Mouse (Mus musculus) thymus, postnatal 4 days (tissue): ENCODE data around the gene Gpa33.
"Not testable (repeated sequence)": the region's sequence is repeated elsewhere in the genome, so short reads cannot be mapped to it uniquely, and the experiment has no call there.

Experiments used
- DNase-seq: peaks from one replicate; pipeline ENCODE4 v3.0.0; 2021

The Gpa33 gene

DNA sequence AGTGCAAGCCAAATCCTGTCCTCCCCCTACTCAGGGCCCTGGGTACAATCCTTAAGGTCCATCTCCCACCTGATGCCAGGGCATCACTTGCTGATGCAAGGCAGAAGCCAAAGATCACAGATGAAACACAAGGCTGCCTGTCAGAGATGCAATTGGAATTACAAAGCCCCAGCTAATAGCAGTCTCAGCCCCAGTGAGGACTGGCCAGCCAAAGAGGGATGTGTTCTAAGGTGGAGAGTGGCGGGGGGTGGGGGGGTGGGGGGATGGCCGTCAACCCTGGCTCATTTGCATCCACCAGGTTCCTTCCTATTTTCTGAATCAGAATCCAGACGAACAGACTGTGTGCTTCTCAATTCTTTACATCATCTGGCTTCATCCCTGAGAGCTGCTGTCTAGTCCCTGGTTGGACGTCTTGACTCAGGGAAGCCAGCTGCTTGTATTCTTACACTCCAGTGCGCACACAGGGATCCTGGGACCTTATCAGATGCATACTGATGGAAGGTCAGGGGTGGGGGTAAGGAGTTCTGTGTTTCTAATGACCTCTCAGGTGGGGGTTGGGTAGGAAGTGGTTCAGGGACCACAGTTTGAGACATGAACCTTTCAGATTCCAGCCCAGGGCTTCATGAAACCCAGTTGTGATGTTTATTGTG, 5.2 kb downstream of the Gpa33 start:
- DNase-seq = no peak

DNA sequence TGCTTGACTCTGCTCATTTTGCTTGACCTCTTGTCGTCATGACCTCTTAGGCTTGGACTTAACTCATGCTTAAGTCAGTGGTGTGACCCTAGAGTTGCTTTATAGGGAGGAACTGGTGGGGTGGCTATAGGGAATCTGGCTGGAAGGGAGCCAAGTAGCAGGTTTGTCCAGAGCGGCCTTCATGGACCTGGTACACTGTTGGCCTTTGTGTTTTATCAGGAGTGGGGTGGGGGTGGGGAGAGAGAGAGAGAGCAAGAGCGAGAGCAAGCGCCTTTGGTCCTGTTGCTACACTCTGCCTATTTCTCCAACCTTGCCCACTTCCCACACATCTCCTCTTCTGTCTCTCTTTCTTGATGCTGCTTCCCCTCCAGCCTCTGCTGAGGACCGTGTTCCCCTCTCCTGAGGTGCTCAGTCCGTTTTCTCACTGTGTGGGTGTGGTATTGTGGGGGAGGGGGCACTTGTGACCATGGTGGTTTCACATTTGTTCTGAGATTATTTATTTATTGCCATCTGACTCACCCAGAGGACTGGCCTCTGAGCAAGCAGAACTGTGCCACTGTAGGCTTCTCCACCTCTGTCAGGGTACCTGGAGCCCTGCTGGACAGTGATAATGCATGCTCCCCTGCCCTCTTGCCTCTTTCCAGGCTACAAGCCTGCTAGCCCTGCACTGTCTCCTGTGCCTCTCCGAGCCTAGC, 7.4 kb downstream of the Gpa33 start:
- no peak for DNase-seq

DNA sequence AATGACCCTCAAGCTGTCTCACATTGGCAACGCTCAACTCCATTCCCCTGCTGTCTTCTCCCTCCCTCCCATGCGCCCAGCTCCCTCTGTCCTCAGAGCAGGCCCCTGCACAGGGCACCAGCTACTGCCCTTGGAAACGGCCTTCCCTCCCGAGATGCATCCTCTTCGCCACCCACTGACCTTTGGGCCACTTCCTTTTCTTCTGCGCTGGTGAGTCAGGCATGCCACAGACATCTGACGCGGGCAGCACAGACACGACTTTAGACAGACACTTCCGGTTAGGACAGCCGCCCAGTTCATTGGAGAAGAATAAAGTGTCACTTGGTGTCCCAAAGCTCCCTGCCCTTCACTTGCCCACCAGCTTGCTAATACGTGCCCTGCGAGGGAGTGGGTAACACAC, 8.1 kb downstream of the Gpa33 start:
- no peak for DNase-seq

DNA sequence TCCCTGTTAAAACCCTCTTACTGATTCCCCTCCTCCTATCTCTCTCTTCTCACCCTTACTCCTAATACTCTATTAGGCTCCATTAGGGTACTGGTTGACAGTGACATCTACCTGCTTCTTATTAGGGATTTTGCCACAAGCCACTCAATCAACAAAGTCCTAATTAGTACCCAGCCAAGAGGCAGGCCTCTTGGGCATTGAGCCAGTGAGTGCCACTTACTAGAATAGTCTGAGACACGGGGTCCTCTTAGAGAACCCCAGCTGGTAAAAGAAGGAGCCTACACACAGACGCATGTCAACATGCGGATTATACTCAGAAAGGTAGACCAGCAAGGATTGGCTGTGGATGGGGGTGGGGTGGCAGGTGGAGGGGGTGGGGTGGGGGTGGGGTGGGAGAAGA, 9.1 kb downstream of the Gpa33 start:
- no peak for DNase-seq

DNA sequence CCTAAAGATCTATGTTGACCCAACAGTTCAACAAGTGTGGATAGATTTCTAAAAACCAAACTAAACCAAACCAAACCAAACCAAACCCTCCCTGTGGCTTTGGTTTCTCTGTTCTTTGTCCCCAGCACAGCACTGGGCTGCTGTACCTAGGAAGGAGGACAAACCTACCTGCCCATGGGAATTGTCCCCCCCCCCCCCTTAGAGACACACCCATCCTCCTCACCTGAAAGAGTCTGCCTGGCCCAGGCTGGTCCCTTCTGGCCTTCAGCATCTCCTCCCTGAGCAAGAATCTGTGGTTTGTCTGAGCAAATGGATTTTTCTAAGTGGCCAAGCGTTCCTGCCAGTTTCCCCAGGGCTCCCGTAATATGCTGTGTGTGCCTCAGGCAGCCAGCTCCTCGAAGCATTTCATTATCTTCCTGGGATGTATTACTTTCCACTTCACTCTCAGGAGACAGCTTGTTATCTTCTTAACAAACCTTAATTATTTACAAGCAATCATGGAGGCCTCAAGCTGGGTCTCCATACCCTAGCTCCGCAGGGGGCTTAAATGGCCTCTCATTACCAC, 9.7 kb downstream of the Gpa33 start:
- DNase-seq = no peak

DNA sequence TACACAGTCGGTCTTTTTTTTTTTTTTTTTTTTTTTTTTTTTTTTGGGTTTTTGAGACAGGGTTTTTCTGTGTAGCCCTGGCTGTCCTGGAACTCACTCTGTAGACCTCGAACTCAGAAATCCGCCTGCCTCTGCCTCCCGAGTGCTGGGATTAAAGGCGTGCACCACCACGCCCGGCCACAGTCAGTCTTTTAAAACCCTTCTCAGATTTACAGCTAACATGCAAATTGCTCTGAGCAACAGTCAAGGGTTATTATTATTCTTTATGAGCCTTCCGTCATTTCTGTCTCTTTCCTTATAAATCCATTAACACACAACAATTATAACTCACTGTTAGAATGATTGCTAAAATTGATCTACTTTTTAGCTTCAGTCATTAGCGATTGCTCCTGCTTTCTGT, 11.8 kb downstream of the Gpa33 start:
- DNase-seq = not testable (repeated sequence)

DNA sequence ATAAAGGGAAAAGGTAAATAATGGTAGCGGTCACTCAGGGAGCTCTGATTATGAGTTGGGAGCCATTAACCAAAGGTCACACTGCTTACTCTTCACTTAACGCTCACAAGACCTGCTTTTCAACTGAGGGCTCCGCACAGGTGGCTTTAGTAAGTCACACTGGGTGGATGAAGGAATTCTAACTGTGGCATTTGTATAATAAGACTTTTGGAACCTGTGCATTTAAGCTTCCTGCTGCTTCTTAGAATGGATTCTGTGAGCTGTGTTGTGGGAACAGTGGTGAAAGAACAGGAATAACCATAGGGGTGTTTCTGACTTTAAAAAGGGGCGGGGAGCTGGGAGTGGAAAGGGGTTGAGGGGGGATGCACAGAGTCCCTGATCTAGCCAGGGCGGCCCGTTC, 12.3 kb downstream of the Gpa33 start:
- no peak for DNase-seq

DNA sequence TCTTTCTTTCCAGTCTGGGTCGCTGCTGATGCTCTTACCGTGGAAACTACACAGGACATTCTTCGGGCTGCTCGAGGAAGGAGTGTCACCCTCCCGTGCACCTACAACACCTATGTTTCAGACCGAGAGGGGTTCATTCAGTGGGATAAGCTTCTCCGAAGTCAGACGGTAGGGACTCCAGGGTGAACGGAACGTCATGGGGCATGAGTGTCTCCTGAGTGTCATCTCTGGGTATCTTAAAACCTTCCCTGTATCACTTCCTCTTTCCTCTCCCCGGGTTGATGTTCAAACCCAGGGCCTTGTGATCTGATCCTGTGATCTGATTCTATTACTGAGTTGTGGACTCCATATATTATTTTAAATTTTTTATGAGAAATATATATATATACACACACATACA, 16.6 kb downstream of the Gpa33 start:
- DNase-seq = no peak

DNA sequence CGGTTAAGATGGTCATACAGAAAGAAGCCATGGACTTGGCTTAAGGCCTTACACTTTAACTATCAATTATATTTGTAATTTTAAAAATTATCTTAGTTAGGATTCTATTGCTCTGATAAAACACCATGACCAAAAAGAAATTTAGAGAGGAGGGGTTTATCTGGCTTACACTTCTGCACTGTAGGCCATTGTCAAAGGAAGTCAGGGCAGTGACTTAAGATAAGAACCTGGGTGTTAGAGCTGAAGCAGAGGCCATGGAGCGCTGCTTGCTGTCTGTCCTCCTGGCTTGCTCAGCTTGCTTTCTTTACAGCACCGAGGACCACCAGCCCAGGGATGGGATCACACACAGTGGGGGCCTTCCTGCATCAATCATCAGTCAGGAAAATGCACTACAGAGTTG, 17.6 kb downstream of the Gpa33 start:
- no peak for DNase-seq

DNA sequence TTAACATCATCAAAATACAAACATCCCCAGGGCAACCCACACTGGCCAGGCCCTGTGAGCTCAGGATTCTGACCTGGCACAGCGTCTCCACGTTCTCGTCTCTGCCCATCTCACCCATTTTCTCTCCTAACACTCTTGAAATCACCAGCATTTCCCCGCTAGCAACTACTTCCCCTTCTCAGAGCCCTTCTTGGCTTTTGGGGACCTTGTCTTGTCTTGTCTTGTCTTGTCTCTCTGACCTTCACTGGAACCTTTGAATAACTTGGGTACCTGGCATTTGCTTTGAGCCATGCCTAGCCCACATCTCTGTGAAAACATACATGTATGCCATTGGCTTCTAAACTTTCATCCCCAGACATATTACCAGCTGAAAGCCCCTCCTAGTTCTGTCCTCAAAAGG, 19.4 kb downstream of the Gpa33 start:
- DNase-seq = no peak

DNA sequence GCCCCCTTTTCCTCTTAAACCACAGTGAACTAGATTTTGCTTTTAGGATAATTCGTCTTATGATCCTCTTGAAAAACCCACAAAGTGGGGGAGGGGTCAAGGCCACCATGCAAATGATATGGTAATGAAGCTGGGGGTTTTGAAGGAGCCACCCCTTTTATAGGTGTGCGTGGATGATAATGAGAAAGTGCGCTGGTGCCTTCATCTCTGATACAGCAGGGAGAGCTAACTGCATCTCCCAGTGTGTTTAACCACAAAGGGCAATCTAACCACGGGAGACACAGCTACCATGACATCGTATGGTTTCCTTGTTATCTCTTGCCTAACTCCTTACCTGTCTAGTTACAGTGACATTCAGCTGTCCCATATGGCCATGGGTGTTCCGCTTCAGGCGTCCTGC, 20.0 kb downstream of the Gpa33 start:
- DNase-seq = no peak

DNA sequence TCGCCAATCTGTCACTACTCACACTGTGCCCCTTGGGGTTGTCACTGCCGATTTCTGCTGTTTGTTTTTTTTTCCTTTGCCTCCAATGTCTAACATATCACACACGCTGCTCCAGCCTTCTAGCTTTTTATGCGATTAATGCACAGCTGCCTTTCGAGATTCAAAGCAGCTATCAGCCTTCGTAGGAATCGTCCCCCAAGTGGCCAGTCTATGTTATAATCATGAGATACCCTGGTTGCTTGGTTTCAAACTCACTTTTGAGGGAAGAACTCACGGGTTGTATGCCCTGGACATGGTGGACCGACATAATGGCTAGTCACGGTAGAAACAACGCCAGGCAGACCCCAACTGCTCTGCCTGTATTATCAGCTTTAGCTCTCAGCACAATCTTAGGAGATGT, 21.3 kb downstream of the Gpa33 start:
- no peak for DNase-seq

DNA sequence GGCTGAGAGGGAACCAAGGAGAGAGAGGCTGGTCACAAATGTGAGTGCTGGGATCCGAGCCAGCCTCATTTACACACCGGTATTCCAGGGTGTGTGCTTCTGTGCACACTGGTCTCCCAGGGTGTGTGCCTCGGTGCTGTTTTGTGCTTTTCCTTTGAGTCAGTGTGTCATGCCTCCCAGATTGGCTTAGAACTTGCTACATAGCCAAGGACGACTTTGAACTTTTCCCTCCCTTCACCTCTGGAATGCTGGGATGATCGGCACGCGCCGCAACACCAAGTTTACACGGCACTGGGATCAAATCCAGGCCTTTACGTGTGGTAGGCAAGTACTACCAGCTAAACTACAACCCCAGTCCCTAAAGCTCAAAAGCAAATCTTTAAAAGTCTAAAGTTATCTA, 22.0 kb downstream of the Gpa33 start:
- no peak for DNase-seq

DNA sequence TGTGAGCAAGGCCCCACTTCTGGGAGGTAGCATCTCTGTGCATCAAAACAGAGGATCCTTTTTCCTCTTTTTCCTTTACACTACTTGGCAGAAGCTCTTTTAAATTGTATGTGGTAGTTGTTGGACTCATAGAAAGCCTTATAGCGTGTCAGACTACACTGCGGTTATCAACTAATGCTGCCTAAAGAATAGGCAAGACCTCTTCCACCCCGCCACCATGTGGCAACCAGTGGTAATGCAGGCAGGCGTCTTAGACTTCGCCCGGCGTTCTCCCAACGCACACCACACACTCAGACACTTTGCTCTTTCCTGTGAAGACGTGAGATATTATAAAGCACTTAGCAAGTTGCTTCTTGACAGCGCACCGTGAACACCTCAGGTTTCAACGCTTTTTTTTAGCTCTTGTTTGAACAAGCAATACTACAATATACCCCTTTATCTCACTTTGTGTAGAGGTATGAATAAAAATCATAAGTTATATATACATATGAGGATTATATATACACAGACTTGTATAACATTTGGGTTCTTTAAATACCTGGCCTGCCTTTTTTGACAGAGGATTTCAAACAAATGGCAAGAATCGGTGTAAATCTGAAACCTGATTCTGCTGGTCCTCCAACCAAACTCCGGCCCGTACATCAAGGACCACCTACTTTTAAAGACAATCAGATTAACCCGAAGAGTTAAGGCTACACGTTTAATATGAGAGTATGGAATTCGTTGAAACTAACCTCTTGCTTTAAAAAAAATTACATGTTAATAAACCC, 23.5 kb downstream of the Gpa33 start:
- peak; percentile 98 for DNase-seq

DNA sequence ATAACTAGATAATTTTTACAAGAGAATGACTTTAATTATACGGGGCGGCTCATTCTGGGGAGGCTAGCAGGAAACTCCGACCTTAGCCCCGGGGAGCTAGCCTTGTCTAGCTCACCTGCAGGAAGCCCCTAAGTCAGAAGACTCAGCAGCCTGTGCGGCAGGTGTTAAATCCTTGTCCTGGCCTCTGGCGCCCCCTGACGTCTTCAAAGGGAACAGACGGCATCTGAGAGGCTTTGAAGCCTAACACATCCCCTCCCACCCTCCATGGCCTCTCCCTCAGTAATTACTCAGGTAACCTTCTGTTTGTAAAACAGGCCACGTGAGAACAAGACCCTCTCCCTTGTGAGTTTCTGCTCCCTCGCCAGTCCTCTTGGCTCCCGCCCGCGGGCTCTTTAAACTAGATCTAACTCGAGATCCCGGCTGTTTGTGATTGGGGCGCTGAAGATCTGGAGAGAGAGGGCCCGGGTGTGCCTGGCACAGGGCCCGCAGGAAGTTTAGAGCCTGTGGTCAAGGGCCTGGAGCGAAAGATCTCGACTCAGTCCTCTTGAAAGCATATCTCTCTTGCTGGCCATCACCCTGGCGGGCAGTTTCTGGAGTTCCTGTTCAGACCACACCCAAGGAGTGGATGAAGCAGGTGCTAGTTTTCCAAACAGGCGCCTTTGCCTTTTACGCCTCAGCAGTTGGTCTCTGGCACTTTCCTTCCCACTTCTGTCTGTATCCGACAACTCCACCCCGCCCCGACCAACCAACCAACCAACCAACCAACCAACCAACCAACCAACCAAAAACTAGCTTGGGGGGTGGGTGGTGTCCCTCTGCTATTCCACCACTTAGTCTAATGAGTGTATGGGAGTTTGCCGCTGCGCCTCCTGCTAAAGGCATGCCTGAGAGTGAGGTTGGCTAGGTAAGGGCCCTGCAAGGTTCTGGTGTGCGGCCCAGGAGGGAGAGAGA, 24.4 kb downstream of the Gpa33 start:
- DNase-seq = peak; percentile 89

DNA sequence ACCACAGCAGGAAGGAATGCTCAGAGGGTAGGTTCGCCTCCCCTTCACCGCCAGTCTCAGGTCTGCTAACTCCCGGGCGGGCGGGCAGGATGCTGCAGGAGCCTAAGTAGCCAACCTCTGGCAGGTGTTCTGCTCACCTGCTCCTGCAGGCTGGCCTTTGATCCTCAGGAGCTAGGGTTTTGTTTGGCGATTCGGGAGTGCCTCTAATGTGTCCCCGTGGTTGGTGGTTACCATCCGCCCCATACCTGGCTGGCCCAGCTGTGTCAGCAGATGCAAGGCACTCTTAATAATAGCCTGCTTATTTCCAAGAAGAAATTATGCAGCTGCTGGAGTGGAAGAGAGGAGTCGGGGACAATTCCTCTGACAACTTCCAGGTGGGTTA, 25.1 kb downstream of the Gpa33 start:
- DNase-seq = no peak

DNA sequence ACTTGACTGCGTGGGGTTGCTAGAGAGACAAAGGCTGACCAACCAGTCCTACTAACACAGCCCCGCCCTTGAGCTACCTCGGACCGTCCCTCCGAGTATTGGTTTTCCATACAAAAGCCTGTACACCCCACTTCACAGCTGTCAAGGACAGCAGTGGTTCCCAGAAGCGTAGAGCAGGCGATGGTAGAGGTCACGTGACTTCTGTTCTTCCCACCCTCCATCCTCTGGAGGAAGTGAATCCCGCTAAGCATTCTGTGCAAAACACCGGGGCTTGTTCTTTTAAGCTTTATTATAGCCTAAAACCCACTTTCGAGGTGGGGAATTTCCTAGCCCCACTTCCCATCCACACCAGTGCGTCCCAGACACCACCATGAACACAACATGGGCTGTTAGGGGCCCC, 27.7 kb downstream of the Gpa33 start:
- no peak for DNase-seq

DNA sequence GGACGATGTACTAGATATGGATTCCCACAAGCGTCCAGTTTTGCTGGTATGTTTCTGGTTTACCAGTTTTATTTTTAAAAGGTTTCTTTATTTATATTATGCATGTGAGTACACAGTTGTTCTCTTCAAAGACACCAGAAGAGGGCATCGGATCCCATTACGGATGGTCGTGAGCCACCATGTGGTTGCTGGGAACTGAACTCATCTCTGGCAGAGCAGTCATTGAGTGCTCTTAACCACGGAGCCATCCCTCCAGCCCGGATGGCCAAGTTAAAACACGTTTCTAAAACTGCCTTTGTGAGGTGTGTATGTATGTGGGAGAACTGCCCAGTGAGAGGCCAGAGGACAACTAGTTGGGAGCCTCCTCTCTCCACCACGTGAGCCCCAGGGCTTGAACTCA, 28.6 kb downstream of the Gpa33 start:
- DNase-seq = no peak

DNA sequence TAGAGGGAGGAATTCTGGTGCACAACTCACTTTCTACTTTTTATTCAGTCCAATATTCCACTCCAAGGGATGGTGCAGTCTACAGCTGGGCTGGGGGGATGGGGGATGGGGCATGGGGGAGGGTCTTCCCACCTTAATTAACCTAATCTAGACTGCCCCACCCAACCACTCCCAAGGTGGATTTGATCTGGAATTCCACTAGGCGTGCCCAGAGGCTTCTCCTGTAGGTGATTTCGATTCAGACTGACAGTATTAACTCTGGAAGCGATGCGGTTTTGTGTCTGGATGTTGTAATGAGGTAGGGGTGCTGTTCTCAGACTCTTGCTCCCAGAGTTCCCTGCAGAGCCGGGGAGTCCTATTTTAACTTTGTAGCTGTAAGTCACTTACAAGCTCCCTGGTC, 30.1 kb downstream of the Gpa33 start:
- no peak for DNase-seq

DNA sequence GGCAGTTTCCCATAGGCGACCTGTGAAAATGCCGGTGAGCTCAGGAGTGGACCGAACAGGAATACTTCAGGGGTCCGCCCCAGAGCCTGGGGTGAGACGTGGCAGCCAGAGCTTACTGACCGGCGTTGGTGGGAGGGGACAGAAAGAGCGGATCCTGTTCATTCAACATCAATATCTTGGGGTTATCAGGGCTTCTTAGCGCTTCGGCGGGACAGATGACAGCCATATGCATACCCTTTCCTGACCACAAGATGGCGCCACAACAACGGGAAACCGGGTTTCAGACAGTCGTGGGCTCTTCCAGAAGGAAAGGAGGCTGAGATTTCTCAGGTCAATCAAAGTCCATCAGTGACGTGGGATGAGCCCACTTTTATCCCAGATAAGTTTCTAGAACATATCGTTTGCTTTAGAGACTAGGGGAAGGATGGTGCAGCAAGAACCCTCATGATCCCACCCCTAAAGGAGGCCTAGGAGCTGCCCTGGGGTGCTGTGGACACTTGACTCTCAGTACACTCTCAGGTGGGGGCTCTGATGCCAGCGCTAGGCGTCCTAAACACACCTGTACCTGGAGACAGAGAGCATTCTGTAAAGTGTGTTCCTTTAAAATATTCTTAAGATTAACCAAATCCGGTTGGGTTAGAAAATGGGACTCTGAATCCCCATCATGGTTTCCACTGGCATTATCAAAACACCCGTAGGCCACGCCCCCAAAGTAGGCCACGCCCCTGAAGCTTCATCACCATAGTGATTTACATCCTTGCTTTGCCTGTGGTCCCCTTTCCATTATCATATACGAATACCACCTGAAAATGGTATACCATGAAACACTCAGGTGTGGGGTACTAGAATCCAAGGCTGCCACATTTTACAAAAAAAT, 30.8 kb downstream of the Gpa33 start:
- peak; percentile 80 for DNase-seq

DNA sequence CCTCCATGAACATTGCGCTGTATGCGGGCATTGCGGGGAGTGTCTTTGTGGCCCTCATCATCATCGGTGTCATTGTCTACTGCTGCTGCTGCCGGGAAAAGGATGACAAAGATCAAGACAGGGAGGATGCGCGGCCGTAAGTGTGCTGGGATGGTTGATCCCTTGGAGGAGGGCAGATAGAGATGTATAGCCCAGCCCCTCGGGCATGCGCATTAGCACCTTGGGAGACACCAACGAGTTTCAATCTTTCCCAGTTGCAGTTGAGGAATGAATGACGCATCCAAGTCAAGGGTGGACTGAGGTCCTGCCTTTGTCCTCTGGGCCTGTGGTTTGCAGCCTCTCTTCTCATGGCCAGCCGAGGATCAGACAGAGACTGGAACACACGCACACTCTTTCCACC, 34.5 kb downstream of the Gpa33 start:
- DNase-seq = no peak

DNA sequence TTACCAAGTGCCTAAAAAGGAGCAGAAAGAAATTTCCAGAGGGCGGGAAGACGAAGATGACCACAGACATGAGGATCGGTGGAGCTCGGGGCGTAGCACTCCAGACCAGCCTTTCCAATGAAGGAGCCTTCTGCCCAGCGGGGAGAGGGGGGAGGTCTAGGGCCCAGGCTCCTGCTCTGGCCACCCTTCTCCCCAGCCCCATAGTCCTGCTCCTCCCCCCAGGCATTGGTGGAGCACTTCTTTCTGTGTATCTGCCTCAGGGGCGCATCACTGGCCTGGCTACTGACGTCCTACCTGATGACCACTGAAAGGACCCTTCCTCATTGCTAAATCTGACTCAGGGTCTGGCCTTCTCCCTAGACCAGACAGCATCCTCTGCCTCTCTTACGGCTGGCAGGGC, 35.1 kb downstream of the Gpa33 start:
- no peak for DNase-seq
